Mouse (Mus musculus) embryonic facial prominence, embryonic 10.5 days (tissue): ENCODE measurements around the gene Mapk8ip3. TPM values are rescaled to one million over a fixed set of nuclear protein-coding genes. Genes with fewer than 3 reads are reported as not detected.

ENCODE experiments used
- DNase-seq: peaks from one replicate; pipeline ENCODE4 v3.0.0-alpha.2; 2017; ENCODE audit warnings: low spot score
- H3K27ac ChIP-seq: fragments of 300-500 bp; sonication (generic); replicated peaks from 2 replicates; pipeline ENCODE4 v1.5.1; 2016; ENCODE audit warnings: mild to moderate bottlenecking
- H3K27me3 ChIP-seq: fragments of 300-500 bp; sonication (generic); replicated peaks from 2 replicates; pipeline ENCODE4 v1.6.1; 2016; ENCODE audit warnings: low read depth, mild to moderate bottlenecking; ENCODE audit not compliant: poor library complexity, severe bottlenecking
- H3K36me3 ChIP-seq: fragments of 300-500 bp; sonication (generic); replicated peaks from 2 replicates; pipeline ENCODE4 v1.6.1; 2016; ENCODE audit warnings: mild to moderate bottlenecking, moderate library complexity
- H3K4me1 ChIP-seq: fragments of 300-500 bp; sonication (generic); 2 replicates; pipeline ENCODE4 v1.6.1; 2016
- H3K4me3 ChIP-seq: fragments of 300-500 bp; sonication (generic); 2 replicates; pipeline ENCODE4 v1.5.1; 2016; ENCODE audit warnings: mild to moderate bottlenecking, moderate library complexity
- H3K9me3 ChIP-seq: fragments of 300-500 bp; sonication (generic); 2 replicates; pipeline ENCODE4 v1.6.1; 2016; ENCODE audit warnings: mild to moderate bottlenecking
- WGBS: fragments of 180-500 bp; shearing (Covaris S2); methylation state at CpG from one replicate; pipeline ENCODE4 v1.1.7; 2016; 5-methylcytosine and 5-hydroxymethylcytosine counted together
- polyA plus RNA-seq: library from polyadenylated mRNA; unstranded; fragments of >200 nt; fragmentation: Nextera tagmentation; extraction: Ambion mirVana; gene quantifications from 2 replicates; pipeline ENCODE4 v1.2.1, GENCODE M21; 2016

Gene Mapk8ip3
- polyA plus RNA-seq, 1 experiment from 2014 or later: 40.9 TPM

DNA sequence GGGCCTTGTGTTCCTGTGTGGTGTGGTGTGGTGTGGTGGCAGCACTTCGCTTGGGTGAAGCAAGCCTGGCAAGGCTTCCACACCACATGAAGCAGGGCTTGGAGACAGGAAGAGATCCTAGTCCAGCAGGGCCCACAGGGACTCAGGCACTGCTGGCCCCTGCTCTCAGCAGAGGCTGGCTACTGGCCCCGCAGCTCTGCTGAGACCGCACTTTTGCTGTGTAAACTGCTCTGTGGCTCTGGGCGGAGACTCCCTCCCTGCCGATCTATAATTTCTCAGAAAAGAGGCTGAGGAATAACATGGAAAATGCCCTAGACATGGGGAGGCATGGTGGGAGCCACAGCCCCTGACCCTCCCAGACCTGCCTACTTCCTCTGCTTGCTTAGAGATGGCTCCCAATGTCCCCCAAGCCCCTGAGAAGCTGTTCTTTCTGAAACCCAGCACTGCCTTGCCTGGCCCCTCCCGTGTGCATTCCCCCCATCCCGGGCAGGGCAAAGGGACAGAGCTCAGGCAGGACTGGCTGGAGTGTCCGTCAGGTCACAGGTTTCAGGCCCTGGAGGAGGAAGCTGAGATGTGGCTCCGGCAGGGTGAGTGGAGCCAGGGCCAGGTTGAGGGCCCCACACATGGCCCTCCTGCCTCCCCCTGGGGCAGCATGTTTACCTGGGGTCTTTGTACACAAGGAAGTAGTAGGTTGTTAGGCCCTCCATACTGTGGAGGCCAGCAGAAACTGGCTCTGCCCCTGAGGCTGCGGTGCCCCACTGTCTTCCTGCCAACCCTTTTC lies 59.3 kb downstream of the Mapk8ip3 start:
- no peak for DNase-seq
- Histone ChIP-seq H3K4me3 (0 out of 2 replicates have a peak overlapping the region, but pooled peaks have one; percentile 2), H3K9me3 (no peaks in the 10 kb centered on the region), H3K4me1 (peaks cover 37% of the 10 kb centered on the region), H3K27ac (peak overlapping the region; percentile 79), H3K27me3 (no peaks in the 10 kb centered on the region), H3K36me3 (peaks cover 10% of the 10 kb centered on the region)
- WGBS: 57% methylated on average over 10 of the region's 10 CpGs

DNA sequence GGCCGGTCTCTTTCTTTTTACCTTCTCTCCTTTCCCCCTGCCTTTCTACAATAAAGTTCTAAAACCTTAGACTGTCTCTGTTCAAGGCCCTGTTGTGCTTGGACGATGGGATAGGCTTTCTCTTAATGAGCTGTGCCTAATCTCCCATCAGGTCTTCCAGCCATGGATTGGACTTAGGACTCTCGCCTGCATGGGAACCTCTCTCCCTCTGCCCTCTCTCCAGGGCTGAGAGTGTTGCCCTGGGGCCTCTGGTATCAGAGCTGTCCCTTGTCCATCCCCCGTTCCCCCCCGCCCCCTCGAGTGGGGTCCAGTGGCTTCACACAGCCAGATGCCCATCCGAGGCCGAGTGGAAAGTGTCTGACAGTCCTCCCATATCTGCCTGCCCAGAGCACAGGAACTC lies 61.8 kb downstream of the Mapk8ip3 start:
- peaks cover 19% of the 10 kb centered on the region for H3K4me1 ChIP-seq
- 77% methylated on average over 8 of the region's 8 CpGs for WGBS
- no peaks in the 10 kb centered on the region for H3K36me3 ChIP-seq
- no peaks in the 10 kb centered on the region for H3K27me3 ChIP-seq
- DNase-seq: no peak
- no peak overlapping the region for H3K4me3 ChIP-seq
- no peaks in the 10 kb centered on the region for H3K9me3 ChIP-seq
- no peak overlapping the region for H3K27ac ChIP-seq

DNA sequence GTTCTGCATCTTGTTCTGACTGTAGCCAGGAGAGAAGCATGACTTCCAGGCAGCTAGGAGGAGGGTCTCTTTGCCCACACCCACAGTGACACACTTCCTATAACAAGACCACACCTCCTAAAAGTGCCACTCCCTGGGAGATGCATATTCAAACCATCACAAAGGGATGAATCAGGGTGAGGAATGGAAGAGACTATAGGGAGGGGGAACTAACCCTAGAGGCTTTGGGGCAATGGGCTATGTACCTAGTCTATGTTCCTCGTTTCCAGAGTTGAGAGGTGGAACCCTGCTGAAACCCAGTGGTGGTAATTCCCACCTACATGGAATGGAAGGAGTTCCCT lies 62.4 kb downstream of the Mapk8ip3 start:
- Histone ChIP-seq H3K36me3 (no peaks in the 10 kb centered on the region), H3K4me1 (peaks cover 19% of the 10 kb centered on the region), H3K4me3 (no peak overlapping the region), H3K27ac (no peak overlapping the region), H3K9me3 (no peaks in the 10 kb centered on the region), H3K27me3 (no peaks in the 10 kb centered on the region)
- WGBS: 73% methylated on average over 1 of the region's 1 CpGs
- no peak for DNase-seq

DNA sequence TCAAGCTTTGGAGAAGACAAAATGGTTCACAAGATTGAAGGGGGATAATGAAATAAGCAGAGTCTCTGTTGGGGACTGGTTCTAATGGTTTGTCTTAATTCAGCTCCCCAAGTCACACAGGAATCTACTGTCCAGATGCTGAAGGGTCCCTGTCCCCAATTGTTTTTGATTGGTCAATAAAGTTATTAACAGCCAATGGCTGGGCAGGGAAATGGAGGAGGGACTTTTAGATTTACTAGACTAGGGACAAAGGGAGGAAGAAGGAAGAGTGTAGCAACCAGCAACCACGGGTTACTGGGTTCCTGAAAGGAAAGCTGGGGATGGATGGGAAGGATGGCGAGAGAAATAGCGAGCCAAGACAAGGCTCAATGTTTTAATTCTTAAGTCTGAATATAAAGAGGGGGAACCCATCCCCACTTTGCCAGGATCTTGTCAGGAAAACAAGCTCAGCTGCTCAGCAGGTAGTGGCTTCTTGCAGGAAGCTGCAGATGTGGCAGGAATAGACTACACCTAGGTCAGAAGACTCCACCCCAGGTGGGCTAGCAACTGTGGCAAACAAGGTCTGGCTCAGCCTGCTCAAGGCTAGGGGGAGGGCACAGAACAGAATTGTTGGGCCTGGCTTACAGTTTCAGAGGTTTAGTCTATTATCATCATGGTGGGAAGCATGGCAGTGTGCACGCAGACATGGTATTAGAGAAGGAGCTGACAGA lies 62.9 kb downstream of the Mapk8ip3 start:
- H3K27ac ChIP-seq: no peak overlapping the region
- no peak for DNase-seq
- no peaks in the 10 kb centered on the region for H3K27me3 ChIP-seq
- H3K4me1 ChIP-seq: peaks cover 19% of the 10 kb centered on the region
- H3K4me3 ChIP-seq: no peak overlapping the region
- H3K36me3 ChIP-seq: no peaks in the 10 kb centered on the region
- 41% methylated on average over 4 of the region's 4 CpGs for WGBS
- no peaks in the 10 kb centered on the region for H3K9me3 ChIP-seq

DNA sequence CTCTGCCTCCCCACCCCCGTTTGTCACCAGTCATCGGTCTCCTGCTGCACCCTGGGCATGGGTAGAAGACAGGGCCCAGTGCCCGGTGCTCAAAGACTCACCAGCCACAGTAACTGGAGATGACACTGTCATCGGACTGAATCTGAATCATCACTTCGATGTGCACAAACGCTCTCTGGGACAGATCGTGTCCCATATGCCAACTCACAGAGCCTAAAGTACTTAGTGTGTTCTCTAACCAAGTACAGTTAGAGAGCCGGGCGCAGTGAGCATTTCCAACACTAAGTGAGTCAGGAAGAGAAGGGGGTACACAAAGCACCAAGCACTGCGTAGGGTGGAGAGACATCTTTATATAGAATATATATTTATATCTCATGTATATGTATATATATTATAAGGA lies 68.9 kb downstream of the Mapk8ip3 start:
- Histone ChIP-seq H3K36me3 (peaks cover 5% of the 10 kb centered on the region; the same call in 1 of the 2 replicates), H3K4me1 (no peaks in the 10 kb centered on the region), H3K4me3 (no peak overlapping the region), H3K27ac (no peak overlapping the region), H3K9me3 (no peaks in the 10 kb centered on the region), H3K27me3 (no peaks in the 10 kb centered on the region)
- no peak for DNase-seq
- 93% methylated on average over 10 of the region's 10 CpGs for WGBS

DNA sequence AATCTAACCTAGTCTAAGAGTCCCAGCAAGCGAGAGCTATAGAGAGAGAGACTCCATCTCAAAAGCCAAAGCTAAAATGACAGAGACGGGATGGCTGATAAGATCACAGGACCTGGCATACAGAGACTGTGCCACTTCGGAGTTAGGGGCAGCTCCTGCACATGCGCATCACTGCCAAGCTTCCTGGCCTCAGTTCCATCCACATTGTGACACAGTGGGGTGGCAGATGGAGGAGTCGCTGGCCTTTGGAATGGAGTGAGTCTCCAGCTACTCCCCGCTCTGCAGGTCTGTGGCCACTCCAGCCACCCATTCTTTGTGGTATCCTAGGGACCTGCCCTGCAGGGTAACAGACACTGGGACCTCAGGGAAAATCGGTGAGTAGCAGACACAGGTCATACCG lies 71.0 kb downstream of the Mapk8ip3 start, which contains the start of gene Igfals:
Igfals (plus strand) TSS at position 222 of the 400 bp plus-strand sequence.
- Histone ChIP-seq H3K4me1 (no peaks in the 10 kb centered on the region), H3K36me3 (peaks cover 24% of the 10 kb centered on the region), H3K9me3 (no peaks in the 10 kb centered on the region), H3K27ac (no peak within 1 kb of the TSS), H3K27me3 (no peaks in the 10 kb centered on the region), H3K4me3 (no peak within 1 kb of the TSS)
- 91% methylated on average over 8 of the region's 8 CpGs for WGBS
- no peak for DNase-seq

DNA sequence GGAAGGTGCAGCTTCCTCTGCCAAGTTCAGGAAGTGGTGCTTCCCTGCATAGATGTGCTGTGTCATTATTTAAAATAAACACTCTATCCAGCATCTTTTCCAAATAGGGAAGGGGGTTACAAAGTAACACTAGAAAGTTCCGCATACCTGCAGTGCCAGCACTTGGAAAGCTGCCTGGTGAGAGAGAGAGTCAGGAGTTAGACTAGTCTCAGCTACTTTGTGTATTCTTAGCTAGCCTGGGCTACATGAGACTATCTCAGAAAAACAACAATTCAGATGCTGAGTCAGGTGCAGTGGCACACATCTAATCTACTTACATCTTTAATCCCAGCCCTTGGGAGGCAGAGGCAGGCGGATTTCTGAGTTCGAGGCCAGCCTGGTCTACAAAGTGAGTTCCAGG lies 75.0 kb downstream of the Mapk8ip3 start:
- no peak overlapping the region for H3K27ac ChIP-seq
- no peak for DNase-seq

DNA sequence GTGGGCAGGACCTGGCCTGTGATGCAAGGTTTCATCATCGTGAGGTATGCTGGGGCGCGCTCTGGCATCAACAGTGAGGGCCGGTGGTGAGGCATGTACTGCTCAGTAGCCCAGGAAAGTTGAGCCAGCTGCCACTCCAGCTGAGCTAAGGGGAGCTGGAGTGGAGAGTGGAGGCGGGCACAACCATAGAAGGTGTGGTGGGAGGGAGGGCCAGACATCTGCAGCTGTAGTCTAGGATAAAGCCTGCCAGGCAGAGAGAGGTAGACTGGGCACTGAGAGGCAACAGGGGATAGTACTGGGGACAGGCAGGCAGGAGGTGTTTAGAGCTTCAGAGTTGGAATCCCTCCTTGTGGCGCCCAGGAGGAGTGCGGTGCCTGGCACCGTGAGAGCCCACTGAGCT lies 76.7 kb downstream of the Mapk8ip3 start:
- peaks cover 42% of the 10 kb centered on the region for H3K36me3 ChIP-seq
- no peaks in the 10 kb centered on the region for H3K27me3 ChIP-seq
- no peaks in the 10 kb centered on the region for H3K9me3 ChIP-seq
- H3K4me3 ChIP-seq: no peak overlapping the region
- H3K4me1 ChIP-seq: no peaks in the 10 kb centered on the region
- no peak for DNase-seq
- 91% methylated on average over 8 of the region's 8 CpGs for WGBS
- no peak overlapping the region for H3K27ac ChIP-seq

More for the DNA sequence above, 75.0 kb downstream of the Mapk8ip3 start:
- 96% methylated on average over 3 of the region's 3 CpGs for WGBS
- Histone ChIP-seq H3K4me1 (no peaks in the 10 kb centered on the region), H3K9me3 (no peaks in the 10 kb centered on the region), H3K27me3 (no peaks in the 10 kb centered on the region), H3K36me3 (peaks cover 43% of the 10 kb centered on the region), H3K4me3 (no peak overlapping the region)

DNA sequence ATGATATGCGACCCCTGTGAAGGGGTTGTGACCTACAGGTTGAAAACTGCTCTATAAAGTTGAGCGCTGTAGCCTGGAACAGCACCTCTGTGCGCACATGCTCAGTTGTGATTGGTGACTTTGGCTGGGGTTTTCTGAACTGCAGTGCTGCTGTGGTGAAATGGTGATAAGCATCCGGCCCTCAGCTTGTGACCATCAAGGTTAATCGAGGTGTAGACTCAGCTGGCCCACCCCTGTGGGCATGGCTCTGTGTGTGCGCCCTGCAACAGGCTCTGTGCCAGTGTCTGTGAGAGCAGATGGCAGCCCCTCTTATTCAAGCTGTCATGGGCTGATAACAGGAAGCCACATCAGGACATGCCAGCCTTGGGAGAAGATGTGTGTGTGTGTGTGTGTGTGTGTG lies 77.8 kb downstream of the Mapk8ip3 start:
- H3K27ac ChIP-seq: no peak overlapping the region
- no peaks in the 10 kb centered on the region for H3K9me3 ChIP-seq
- H3K27me3 ChIP-seq: no peaks in the 10 kb centered on the region
- H3K4me1 ChIP-seq: no peaks in the 10 kb centered on the region
- H3K36me3 ChIP-seq: peaks cover 43% of the 10 kb centered on the region
- no peak for DNase-seq
- 90% methylated on average over 6 of the region's 6 CpGs for WGBS
- H3K4me3 ChIP-seq: no peak overlapping the region

DNA sequence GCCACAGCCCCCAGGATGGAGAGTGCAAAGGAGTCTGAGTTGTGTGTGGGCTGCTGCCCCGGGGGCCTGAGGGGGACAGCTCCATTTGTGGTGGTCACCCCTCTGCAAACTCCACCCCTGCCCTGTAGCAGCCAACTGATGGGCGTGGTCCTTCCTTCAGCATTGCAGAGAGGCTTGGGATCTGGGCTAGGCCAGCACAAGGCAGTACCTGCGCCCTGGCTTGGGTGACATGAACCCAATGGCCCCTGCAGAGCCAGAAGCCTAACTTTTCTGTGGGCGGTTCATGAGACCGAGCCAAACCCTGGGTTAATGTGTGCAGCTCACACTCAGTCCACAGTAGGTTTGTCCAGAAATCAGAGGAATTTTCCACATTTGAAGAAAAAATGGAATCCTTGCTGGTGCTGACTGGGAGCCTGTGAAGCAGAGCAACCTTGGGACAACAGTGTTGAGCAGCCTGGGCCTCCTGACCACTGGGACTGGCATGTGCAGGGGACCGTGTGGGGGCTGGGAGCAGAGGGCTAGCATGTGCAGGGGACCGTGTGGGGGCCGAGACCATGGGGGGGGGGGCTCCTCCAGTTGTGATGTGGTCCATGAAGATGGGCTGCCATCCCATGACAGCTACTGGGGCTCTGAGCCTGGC lies 78.8 kb downstream of the Mapk8ip3 start:
- Histone ChIP-seq H3K4me1 (no peaks in the 10 kb centered on the region), H3K27ac (no peak overlapping the region), H3K4me3 (no peak overlapping the region), H3K9me3 (no peaks in the 10 kb centered on the region), H3K36me3 (peaks cover 51% of the 10 kb centered on the region), H3K27me3 (no peaks in the 10 kb centered on the region)
- WGBS: 88% methylated on average over 8 of the region's 8 CpGs
- no peak for DNase-seq

DNA sequence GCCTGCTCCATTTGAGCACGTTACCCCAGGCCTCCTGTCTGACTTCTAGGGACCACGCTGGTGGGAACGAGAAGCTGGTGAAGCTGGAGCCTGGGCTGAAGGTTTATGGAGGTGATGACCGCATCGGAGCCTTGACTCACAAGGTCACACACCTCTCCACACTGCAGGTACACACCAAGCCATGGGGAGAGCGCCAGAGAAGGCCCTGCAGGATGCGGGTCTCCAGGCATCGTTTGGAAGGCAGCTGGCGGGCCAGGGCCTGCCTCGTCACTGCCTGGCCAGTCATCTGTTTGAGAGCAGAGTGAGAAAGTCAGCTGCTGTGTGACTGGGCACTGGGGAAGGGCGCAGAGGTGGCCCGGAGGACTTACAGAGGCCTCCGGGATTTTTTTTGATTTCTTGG lies 80.2 kb downstream of the Mapk8ip3 start:
- 86% methylated on average over 13 of the region's 13 CpGs for WGBS
- Histone ChIP-seq H3K27ac (no peak overlapping the region), H3K9me3 (no peaks in the 10 kb centered on the region), H3K4me3 (no peak overlapping the region), H3K27me3 (peaks cover 3% of the 10 kb centered on the region), H3K36me3 (peaks cover 39% of the 10 kb centered on the region), H3K4me1 (no peaks in the 10 kb centered on the region)
- no peak for DNase-seq

DNA sequence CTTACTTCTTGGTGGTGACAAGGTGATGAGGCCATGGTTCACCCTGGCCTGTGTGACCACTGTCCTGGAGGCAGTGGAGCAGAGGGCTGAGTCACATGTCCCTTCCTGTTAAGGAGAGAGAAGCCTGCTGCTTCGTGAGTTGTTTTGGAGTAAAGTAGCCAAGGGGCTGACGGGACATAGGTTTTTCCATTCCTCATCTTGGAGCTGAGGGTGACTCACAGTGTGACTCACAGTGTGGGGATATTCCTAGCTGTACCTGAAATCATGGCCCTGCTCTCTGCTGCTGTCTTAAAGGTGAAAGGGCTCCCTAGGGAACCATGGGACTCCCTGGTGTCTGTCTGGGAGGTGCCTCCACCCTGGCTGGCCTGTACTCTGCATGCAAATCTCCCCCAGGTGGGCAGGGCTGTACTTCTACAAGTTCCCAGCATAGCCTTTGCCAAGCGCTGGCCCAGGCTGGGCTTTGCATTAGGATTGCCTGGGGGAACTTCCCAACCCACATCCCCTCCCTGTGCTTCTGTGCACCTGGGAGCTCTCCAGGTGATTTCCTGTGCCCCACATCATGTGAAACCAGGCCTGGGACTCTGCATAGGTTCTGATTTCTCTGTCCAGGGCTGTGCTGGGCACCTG lies 80.8 kb downstream of the Mapk8ip3 start:
- no peak overlapping the region for H3K27ac ChIP-seq
- 80% methylated on average over 3 of the region's 3 CpGs for WGBS
- DNase-seq: no peak
- H3K9me3 ChIP-seq: no peaks in the 10 kb centered on the region
- peaks cover 10% of the 10 kb centered on the region for H3K27me3 ChIP-seq
- H3K36me3 ChIP-seq: peaks cover 33% of the 10 kb centered on the region
- H3K4me3 ChIP-seq: no peak overlapping the region
- H3K4me1 ChIP-seq: peaks cover 6% of the 10 kb centered on the region
